Mouse (Mus musculus) left cerebral cortex, postnatal 25 days (tissue): ENCODE results near the gene Flad1. TPM values are rescaled to one million over a fixed set of nuclear protein-coding genes. Genes with fewer than 3 reads are reported as not detected.
A peak's percentile ranks its signal among the peaks of the same experiment; 100 is the strongest.

Experiments
- DNase-seq, 2 experiments: peaks; one replicate each; pipeline ENCODE4 v3.0.0; 2022; ENCODE audit warnings: low spot score in 2 of 2, mixed read lengths in 1 of 2
- intact Hi-C: fragments of 180-260 bp; cut with DNase I; formaldehyde crosslinking; loops from one replicate; pipeline ENCODE4 v1.15.1; 2025
- total RNA-seq, 2 experiments: library from RNA; stranded (reverse); gene quantifications; 2 replicates each; pipeline ENCODE4 v1.2.3; 2021

Flad1 gene
- total RNA-seq, result 10 to 100 TPM; 32.6 to 32.9 TPM

GRCm38 (mm10) chr3:89411490-89412393 lies at the start of gene Flad1:
Gene Flad1 (minus strand): TSS chr3:89411870.
- DNase-seq, result peak; percentile 100
- intact Hi-C loops, result no loop called here

- intact Hi-C loops, result loop anchor here (2.0 to 5.0 kb wide), 5 partner anchors 22 to 398 kb away; partner anchors contain the start of genes Pbxip1 and Ube2q1
These were observed 47.5 kb upstream of the Flad1 start for GRCm38 (mm10) chr3:89458965-89459807.

GRCm38 (mm10) chr3:89458372-89458964 lies 46.8 kb upstream of the Flad1 start:
- intact Hi-C loops, result loop anchor here (2.0 to 5.0 kb wide), 5 partner anchors 22 to 399 kb away; partner anchors contain the start of genes Pbxip1 and Ube2q1
- no peak for DNase-seq

More at GRCm38 (mm10) chr3:89458965-89459807, 47.5 kb upstream of the Flad1 start:
- DNase-seq, result peak; percentile 91 to 94

GRCm38 (mm10) chr3:89456726-89457665 lies 45.3 kb upstream of the Flad1 start:
- intact Hi-C loops, result loop anchor here (5.0 kb wide), 2 partner anchors 230 to 400 kb away; no protein-coding TSS in a partner anchor
- DNase-seq, result peak; percentile 43 to 53

- DNase-seq, result no peak
- intact Hi-C loops, result loop anchor here (5.0 kb wide), 2 partner anchors 231 to 401 kb away; no protein-coding TSS in a partner anchor
These were observed 44.2 kb upstream of the Flad1 start for GRCm38 (mm10) chr3:89455786-89456285.

- intact Hi-C loops, result loop anchor here (5.0 kb wide), 2 partner anchors 233 to 403 kb away; no protein-coding TSS in a partner anchor
- DNase-seq, result no peak
These were observed 42.9 kb upstream of the Flad1 start, which contains the start of gene Pmvk for GRCm38 (mm10) chr3:89454401-89455177. Gene Pmvk (plus strand): TSS chr3:89454541.

- intact Hi-C loops, result no loop called here
- no peak for DNase-seq
These were observed 40.2 kb upstream of the Flad1 start for GRCm38 (mm10) chr3:89451916-89452315.

GRCm38 (mm10) chr3:89449541-89449940 lies 37.9 kb upstream of the Flad1 start:
- intact Hi-C loops, result loop anchor here (2.0 kb wide), 1 partner anchor 35 kb away; no protein-coding TSS in a partner anchor
- peak; percentile 60 to 76 for DNase-seq

- no peak for DNase-seq
- intact Hi-C loops, result loop anchor here (2.0 kb wide), 1 partner anchor 36 kb away; no protein-coding TSS in a partner anchor
These were observed 37.3 kb upstream of the Flad1 start for GRCm38 (mm10) chr3:89448720-89449537.

- no peak for DNase-seq
- intact Hi-C loops, result no loop called here
These were observed 29.0 kb upstream of the Flad1 start for GRCm38 (mm10) chr3:89440691-89441090.

- peak; percentile 29 to 44 for DNase-seq
- intact Hi-C loops, result loop anchor here (2.0 kb wide), 1 partner anchor 22 kb away; no protein-coding TSS in a partner anchor
These were observed 25.6 kb upstream of the Flad1 start for GRCm38 (mm10) chr3:89437269-89437668.

- intact Hi-C loops, result loop anchor here (2.0 kb wide), 1 partner anchor 22 kb away; no protein-coding TSS in a partner anchor
- peak; percentile 11 to 23 for DNase-seq
These were observed 24.8 kb upstream of the Flad1 start, which contains the start of gene Pbxip1 for GRCm38 (mm10) chr3:89436176-89437113. Gene Pbxip1 (plus strand): TSS chr3:89436706.

- intact Hi-C loops, result no loop called here
- DNase-seq, result no peak
These were observed 23.4 kb upstream of the Flad1 start for GRCm38 (mm10) chr3:89435041-89435440.

- no peak for DNase-seq
- intact Hi-C loops, result no loop called here
These were observed 22.9 kb upstream of the Flad1 start for GRCm38 (mm10) chr3:89434532-89434931.

GRCm38 (mm10) chr3:89432606-89433005 lies 20.9 kb upstream of the Flad1 start:
- intact Hi-C loops, result no loop called here
- no peak for DNase-seq
